Mouse (Mus musculus): ENCODE measurements around the gene Bmp2k. TPM values are rescaled to one million over a fixed set of nuclear protein-coding genes. Genes with fewer than 3 reads are reported as not detected.

Bmp2k gene
- polyA plus RNA-seq, 1 experiment: 11.6 TPM

DNA sequence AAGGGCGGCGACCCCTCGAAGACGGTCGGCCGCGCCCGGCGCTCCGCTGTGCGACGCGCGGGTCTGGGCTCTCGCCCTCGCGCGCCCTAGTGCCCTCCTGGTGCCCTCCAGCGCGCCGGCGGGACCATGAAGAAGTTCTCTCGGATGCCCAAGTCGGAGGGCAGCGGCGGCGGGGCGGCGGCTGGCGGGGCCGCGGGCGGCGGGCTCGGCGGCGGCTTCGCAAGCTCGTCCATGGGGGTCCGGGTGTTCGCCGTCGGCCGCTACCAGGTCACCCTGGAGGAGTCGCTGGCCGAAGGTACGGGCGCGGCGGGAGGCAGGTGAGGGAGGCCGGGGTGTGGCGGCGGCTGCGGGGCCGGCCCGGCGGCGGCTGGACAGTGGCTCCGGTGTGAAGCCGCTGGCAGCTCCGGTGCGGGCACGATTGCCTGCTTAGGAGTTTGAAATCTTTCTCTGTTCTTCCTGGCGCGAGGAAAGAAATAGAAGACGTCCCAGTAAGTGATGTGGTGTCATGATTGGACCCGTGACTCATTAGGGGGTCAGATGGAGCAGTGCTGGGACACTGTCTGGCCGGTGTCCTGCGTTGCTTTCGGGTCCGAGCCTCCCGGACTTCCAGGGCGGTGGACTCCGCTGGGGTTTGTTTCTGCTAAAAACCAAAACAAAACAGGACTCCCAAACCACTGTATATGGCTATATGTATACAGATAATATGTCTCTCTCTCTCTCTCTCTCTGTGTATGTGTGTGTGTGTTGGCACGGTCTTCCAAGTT lies 495 bp downstream of the Bmp2k start:
- peak overlapping the region; percentile 92 for H3K4me3 ChIP-seq (replicated peaks; ENCODE audit: extremely low read depth, low read depth, low read length)
- TF ChIP-seq CTCF (IDR thresholded peaks at IDR 0.05; ENCODE audit: insufficient read depth, low read length): no peak
- TF ChIP-seq POLR2A (IDR thresholded peaks at IDR 0.05; ENCODE audit: borderline replicate concordance, extremely low read depth, low read depth, low read length): no peak
- DNase-seq: peak; percentile 71
- peaks cover 9% of the 10 kb centered on the region for H3K4me1 ChIP-seq (ENCODE audit: control insufficient read depth, insufficient read depth, low read length)
- under 1% methylated on average over 75 of the region's 75 CpGs for WGBS

GRCm38 (mm10) chr5:96998566-96998907 lies 1.0 kb downstream of the Bmp2k start:
- no peak for DNase-seq
- no peak for TF ChIP-seq POLR2A (IDR thresholded peaks at IDR 0.05; ENCODE audit: borderline replicate concordance, extremely low read depth, low read depth, low read length)
- no peak for TF ChIP-seq CTCF (IDR thresholded peaks at IDR 0.05; ENCODE audit: insufficient read depth, low read length)
- peaks cover 9% of the 10 kb centered on the region for H3K4me1 ChIP-seq (ENCODE audit: control insufficient read depth, insufficient read depth, low read length)
- WGBS: 1% methylated on average over 6 of the region's 6 CpGs
- peak overlapping the region; percentile 92 for H3K4me3 ChIP-seq (replicated peaks; ENCODE audit: extremely low read depth, low read depth, low read length)

GRCm38 (mm10) chr5:96999601-97000000 lies 2.1 kb downstream of the Bmp2k start:
- H3K4me1 ChIP-seq (ENCODE audit: control insufficient read depth, insufficient read depth, low read length): peaks cover 9% of the 10 kb centered on the region
- TF ChIP-seq CTCF (IDR thresholded peaks at IDR 0.05; ENCODE audit: insufficient read depth, low read length) (no peak), POLR2A (IDR thresholded peaks at IDR 0.05; ENCODE audit: borderline replicate concordance, extremely low read depth, low read depth, low read length) (no peak)
- DNase-seq: no peak
- 63% methylated on average over 7 of the region's 7 CpGs for WGBS
- peak overlapping the region; percentile 22 for H3K4me3 ChIP-seq (replicated peaks; ENCODE audit: extremely low read depth, low read depth, low read length)

DNA sequence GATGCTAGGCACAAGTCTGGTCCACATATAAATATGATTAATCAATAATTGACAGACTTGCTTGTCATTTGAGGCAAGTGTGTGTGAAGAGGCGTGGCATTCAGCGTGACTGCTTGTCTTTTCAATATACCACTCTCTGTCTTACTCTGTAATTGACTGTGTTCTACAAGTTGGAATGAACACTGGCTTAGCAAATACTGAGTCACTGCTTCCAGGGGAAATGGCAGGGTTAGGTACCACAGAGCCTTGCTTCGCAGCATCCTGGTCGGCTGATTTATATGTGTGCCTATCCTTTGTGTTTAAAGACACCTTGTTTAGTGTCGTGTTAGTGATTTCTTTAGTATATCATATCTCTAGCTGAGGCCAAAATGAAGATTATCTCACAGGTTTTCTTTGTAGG lies 3.0 kb downstream of the Bmp2k start:
- WGBS: 68% methylated on average over 5 of the region's 5 CpGs
- Histone ChIP-seq H3K4me3 (replicated peaks; ENCODE audit: extremely low read depth, low read depth, low read length) (no peak overlapping the region), H3K4me1 (ENCODE audit: control insufficient read depth, insufficient read depth, low read length) (peaks cover 9% of the 10 kb centered on the region)
- no peak for TF ChIP-seq CTCF (IDR thresholded peaks at IDR 0.05; ENCODE audit: insufficient read depth, low read length)
- TF ChIP-seq POLR2A (IDR thresholded peaks at IDR 0.05; ENCODE audit: borderline replicate concordance, extremely low read depth, low read depth, low read length): no peak
- DNase-seq: no peak

DNA sequence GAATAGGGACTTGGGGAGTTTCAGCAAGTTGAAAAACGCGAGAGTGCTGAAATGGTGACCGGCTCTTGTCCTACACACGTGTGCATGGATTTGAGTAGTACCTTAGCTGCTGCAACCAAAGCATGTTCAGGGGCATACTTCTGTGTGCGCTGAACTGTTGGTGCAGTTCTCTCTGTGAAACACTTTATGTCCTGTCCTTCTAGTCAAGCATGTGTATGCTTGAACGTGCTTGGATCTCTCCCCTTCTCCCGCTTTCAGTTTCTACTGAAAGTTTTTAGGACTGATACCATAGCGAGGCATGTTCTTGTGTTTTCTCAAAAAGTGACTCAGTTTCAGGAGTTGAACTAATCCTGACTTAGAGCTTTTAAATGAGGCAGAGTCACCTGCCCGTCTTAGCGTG lies 3.7 kb downstream of the Bmp2k start:
- 79% methylated on average over 10 of the region's 10 CpGs for WGBS
- Histone ChIP-seq H3K4me1 (ENCODE audit: control insufficient read depth, insufficient read depth, low read length) (peaks cover 9% of the 10 kb centered on the region), H3K4me3 (replicated peaks; ENCODE audit: extremely low read depth, low read depth, low read length) (no peak overlapping the region)
- no peak for DNase-seq
- TF ChIP-seq CTCF (IDR thresholded peaks at IDR 0.05; ENCODE audit: insufficient read depth, low read length) (no peak), POLR2A (IDR thresholded peaks at IDR 0.05; ENCODE audit: borderline replicate concordance, extremely low read depth, low read depth, low read length) (no peak)

DNA sequence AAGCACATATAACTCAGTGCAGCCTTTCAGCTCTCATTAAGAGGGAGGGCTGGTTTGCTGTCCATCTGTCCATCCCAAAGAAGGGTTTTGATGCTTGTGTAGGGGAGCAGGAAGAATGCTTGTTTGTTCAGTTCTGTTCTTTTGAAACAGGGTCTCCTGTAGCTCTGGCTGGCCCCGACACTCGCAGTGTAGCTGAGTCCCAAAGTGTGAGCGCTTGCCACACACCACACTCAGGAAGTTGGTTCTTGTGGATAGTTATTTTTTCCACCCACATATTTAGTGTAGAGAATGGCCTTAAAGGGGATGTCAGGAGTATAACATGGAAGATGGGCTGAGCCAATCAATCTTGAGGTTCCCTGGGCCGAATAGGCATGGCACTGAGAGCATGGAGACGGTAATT lies 4.1 kb downstream of the Bmp2k start:
- TF ChIP-seq CTCF (IDR thresholded peaks at IDR 0.05; ENCODE audit: insufficient read depth, low read length): no peak
- no peak for TF ChIP-seq POLR2A (IDR thresholded peaks at IDR 0.05; ENCODE audit: borderline replicate concordance, extremely low read depth, low read depth, low read length)
- DNase-seq: no peak
- no peak overlapping the region for H3K4me3 ChIP-seq (replicated peaks; ENCODE audit: extremely low read depth, low read depth, low read length)
- 88% methylated on average over 5 of the region's 5 CpGs for WGBS
- peaks cover 9% of the 10 kb centered on the region for H3K4me1 ChIP-seq (ENCODE audit: control insufficient read depth, insufficient read depth, low read length)

DNA sequence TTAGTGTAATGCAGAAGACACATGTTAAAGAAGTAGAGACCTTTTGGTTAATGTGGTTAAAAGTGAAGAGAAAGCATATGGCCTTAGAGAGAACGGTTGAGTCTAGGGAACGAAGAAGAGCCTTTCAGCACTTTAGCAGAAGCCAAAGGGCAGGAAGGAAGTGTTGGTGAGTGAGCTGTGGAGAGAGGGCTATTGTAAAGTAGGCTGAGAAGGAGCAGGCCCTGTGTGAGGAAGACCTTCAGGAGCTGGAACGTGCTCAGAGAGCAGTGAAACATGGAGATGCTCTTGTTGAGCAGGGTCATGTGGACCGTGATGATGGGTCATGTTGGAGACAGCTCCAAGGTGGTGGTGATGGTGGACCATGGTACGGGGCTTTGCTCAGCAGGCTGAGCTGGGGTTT lies 4.8 kb downstream of the Bmp2k start:
- Histone ChIP-seq H3K4me3 (replicated peaks; ENCODE audit: extremely low read depth, low read depth, low read length) (no peak overlapping the region), H3K4me1 (ENCODE audit: control insufficient read depth, insufficient read depth, low read length) (peaks cover 9% of the 10 kb centered on the region)
- DNase-seq: no peak
- TF ChIP-seq POLR2A (IDR thresholded peaks at IDR 0.05; ENCODE audit: borderline replicate concordance, extremely low read depth, low read depth, low read length): no peak
- no peak for TF ChIP-seq CTCF (IDR thresholded peaks at IDR 0.05; ENCODE audit: insufficient read depth, low read length)
- 57% methylated on average over 5 of the region's 5 CpGs for WGBS

- WGBS: 76% methylated on average over 7 of the region's 7 CpGs
- no peak for DNase-seq
- peaks cover 9% of the 10 kb centered on the region for H3K4me1 ChIP-seq (ENCODE audit: control insufficient read depth, insufficient read depth, low read length)
- TF ChIP-seq CTCF (IDR thresholded peaks at IDR 0.05; ENCODE audit: insufficient read depth, low read length) (no peak), POLR2A (IDR thresholded peaks at IDR 0.05; ENCODE audit: borderline replicate concordance, extremely low read depth, low read depth, low read length) (no peak)
- H3K4me3 ChIP-seq (replicated peaks; ENCODE audit: extremely low read depth, low read depth, low read length): no peak overlapping the region
Measured at GRCm38 (mm10) chr5:97002937-97003336, 5.4 kb downstream of the Bmp2k start.

DNA sequence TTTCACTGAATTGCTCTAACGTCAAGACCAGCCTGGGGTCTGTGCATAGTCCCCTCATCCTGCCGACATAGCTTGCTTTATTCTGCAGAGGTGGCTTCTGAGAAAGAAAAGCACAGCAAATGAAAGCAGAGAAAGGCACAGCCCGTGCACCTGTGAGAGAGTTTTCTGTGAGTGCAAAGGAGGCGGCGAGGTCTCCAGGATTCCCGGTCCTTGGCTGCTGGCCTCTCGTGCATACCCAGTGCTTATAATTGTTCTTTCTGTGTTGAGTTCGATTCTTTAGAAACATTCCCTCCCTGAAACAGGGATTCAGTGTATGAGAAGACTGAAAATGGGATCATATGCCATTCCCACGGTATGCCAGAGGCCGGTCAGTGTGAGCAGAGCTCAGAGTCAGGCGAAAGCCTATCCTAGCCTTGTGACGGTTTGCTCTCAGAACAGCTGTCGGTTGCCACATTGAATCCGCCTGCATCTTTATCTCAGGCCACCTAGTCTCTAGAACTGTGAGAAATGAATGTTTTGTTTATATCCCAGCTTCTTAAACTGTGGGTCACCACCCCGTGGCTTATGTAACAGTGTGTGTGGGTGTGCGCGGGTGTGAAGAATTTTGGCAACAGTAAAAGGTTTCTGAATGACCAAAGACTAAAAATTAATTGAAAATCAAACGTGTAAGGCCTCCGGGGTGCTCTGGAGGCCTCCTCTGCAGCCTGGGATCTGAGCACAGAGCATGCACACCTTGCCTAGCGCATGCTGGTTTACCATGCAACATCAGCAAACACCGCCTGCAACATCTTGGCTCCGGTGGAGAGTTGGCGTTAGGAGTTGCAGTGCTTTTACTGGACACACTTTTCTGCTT lies 6.9 kb downstream of the Bmp2k start:
- Histone ChIP-seq H3K4me3 (replicated peaks; ENCODE audit: extremely low read depth, low read depth, low read length) (no peak overlapping the region), H3K4me1 (ENCODE audit: control insufficient read depth, insufficient read depth, low read length) (peaks cover 7% of the 10 kb centered on the region)
- TF ChIP-seq POLR2A (IDR thresholded peaks at IDR 0.05; ENCODE audit: borderline replicate concordance, extremely low read depth, low read depth, low read length): no peak
- TF ChIP-seq CTCF (IDR thresholded peaks at IDR 0.05; ENCODE audit: insufficient read depth, low read length): no peak
- WGBS: 57% methylated on average over 23 of the region's 23 CpGs
- DNase-seq: no peak
